Mouse (Mus musculus) T-helper 2 cell (primary cell): ENCODE measurements around the gene Lmntd2.

Experiments
- in situ Hi-C: fragments of 300-600 bp; cut with MboI, MseI; formaldehyde crosslinking; loops from one replicate; pipeline ENCODE4 v1.15.1; 2025; ENCODE audit warnings: high pct_unique_total_duplicates

Lmntd2 gene

GRCm38 (mm10) chr7:141215880-141216733 is 2.2 kb upstream of the Lmntd2 start:
- in situ Hi-C loops, result no loop called here

DNA sequence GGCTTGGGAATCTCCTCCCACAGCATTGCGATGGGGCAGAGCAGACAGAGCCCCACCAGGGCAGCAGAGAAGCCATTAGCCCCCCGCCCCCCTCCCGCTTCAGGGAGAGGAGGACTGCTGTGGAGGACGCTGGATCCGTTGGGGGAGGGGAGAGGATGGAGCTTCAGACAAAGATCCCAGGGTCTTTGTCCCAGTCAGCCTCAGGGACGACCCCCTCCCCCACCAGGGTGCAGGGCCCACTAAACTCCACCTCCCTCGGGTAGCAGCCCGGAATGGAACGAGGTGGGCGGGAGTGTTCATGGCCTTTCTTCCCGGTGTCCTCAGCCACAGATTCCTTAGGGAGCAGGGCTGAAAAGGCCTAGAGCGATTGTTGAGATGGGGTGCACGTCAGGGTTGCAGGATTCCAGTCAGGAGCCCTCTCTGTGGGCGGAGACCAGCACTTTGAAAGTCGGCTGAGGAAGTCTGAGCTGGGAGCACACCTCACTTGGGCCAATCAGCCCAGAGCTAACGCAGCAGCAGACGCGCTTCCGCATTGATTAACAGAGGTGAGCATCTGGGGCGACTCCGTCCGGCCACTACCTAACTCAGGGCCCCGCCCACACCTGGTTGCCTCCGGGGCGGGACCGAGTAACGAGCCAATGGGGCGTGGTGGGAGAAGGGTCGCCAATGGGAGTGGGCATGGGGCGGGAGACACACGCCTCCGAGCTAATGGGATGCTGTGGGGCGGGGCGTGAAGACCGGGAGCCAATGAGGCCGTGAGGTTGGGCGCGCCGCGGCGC is 1.4 kb upstream of the Lmntd2 start, which contains the start of gene Rassf7:
Gene Rassf7, plus strand, starts transcription at position 760 of the 779 bp plus-strand sequence.
- in situ Hi-C loops, result no loop called here

DNA sequence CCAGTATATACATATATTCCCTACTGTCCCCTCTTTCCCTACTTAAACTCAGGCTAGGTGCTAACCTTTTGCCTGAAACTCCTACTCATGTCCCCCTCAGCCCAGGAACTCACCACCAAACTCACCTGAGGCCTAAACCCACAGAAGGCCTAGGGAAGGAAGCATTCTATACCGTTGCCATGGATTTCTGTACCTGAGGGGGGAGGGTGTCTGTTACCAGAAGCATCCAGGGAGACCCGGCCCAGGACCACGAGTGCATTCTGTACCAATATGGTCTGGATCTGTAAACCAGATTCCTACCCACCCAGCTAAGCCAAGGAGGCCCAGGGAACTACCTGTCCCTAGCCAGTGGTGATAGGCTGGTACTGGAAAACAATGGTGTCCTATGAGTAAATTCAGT is 430 bp upstream of the Lmntd2 start:
- in situ Hi-C loops, result loop anchor here (5.0 kb wide), 1 partner anchor 62 kb away; no protein-coding TSS in a partner anchor

GRCm38 (mm10) chr7:141213133-141213532 is 747 bp downstream of the Lmntd2 start:
- in situ Hi-C loops, result loop anchor here (5.0 kb wide), 1 partner anchor 61 kb away; no protein-coding TSS in a partner anchor

- in situ Hi-C loops, result loop anchor here (5.0 kb wide), 1 partner anchor 58 kb away; no protein-coding TSS in a partner anchor
These were observed 3.2 kb downstream of the Lmntd2 start for GRCm38 (mm10) chr7:141210606-141211131.

GRCm38 (mm10) chr7:141210137-141210536 is 3.7 kb downstream of the Lmntd2 start:
- in situ Hi-C loops, result loop anchor here (5.0 kb wide), 1 partner anchor 58 kb away; no protein-coding TSS in a partner anchor

DNA sequence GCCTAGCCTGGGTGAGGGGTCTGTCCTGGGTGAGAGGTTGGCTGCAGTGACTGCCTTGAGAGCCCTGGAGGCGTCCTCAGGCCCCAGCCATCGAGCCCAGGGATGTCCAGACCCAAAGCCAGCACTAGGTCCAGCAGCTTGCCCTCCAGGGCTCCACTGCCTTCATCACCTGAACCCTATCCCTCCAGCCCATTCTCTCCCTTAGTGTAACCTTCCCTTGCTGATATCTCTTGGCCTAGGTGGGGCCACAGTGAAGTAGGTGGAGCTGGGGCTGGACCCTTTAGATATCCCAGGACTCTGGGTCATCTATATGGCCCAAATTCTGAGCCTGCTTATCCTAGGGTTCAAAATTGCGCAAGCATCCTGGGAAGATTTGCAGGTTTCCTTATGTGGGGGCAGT is 4.4 kb downstream of the Lmntd2 start:
- in situ Hi-C loops, result no loop called here

GRCm38 (mm10) chr7:141206182-141206937 is 7.5 kb downstream of the Lmntd2 start:
- in situ Hi-C loops, result no loop called here

DNA sequence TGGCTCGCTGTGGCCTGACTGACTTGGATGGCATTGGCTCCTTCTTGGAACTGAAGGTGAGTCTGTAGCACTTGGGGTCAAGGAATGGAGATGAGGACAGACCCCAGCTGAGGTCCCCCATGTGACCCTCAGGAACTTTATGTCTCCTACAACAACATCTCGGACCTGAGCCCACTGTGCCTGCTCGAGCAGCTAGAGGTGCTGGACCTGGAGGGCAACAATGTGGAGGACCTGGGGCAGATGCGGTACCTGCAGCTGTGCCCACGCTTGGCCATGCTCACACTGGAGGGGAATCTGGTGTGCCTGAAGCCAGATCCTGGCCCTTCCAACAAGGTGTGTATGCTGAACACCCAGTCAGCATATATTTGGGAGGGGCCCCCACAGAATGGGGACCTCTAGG is 8.4 kb downstream of the Lmntd2 start:
- in situ Hi-C loops, result no loop called here

- in situ Hi-C loops, result no loop called here
These were observed 9.3 kb downstream of the Lmntd2 start for GRCm38 (mm10) chr7:141204546-141204945.

DNA sequence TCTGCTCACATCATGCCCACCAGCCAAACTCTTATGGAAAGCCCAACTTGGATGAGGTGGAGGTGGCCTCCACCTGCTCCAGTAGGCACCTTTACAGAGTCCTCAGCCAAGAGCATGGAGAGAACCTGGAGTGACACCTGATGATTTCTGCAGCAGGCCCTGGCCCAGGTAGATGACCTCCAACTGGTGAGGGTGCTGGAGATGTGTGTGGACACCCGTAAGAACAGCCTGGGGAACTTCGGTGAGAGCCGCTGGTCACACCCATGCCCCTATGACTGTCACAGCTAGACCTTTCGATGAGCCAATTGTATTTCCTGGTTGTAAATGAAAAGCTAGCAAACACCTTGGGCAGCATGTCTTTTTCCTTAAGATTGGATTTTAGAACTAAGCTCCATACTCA is 15.8 kb downstream of the Lmntd2 start:
- in situ Hi-C loops, result no loop called here

- in situ Hi-C loops, result no loop called here
These were observed 17.1 kb downstream of the Lmntd2 start for GRCm38 (mm10) chr7:141196619-141197282.

DNA sequence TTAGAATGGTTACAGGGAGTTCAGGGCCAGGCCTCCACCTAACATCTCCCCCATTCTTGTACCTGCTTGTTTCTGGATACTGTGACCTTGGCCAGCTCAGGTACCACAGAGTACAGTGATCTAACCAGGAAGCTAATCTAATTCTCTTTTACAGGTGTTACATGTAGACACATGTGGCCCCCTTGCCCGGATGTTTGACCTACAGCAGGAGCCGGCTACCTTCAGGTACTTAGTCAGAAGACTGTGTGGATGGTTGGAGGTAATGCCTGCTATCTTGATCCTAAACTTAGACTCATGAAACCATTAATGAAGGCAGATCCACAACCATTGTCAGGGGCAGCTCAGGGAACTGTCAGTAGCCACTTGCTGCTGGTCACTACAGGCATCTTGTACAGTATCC is 18.1 kb downstream of the Lmntd2 start:
- in situ Hi-C loops, result no loop called here

DNA sequence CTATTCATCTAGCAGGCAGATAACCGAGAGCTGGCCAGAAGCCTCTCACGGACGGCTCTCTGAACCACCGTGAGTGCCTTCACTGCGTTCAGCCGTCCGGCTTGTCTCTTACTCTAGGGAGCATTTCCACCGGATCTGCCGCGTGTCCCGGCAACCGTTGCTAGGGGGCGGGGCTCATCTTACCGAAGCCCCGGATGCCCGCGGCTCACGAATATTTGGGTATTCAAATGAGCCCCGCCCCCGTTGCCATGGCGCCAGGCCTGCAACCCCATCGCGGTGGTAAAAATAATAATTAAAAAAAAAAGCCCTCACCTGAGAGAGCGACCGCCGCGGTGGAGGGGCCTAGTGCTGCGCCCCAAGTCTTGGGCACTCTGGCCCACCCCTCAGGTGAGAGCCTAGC is 19.1 kb downstream of the Lmntd2 start:
- in situ Hi-C loops, result no loop called here

DNA sequence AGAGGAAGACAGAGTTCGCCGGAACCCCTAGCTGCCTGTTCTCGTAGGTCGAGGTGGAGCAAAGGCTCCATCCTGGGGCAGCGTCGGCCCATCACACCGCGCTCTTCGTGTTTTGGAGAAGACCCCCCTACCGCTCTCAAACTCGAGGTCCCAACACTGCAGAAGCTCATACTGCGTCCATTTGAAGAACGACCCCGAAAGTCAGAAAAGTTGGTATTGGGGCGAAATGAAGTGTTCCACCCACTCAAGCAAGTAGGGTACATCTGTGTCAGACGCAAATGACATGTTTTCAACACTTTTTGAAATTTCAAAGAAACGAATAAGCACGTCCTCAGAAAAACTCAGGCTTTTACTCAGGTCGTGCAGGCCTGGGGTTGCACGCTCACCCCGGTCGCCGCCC is 19.5 kb downstream of the Lmntd2 start:
- in situ Hi-C loops, result no loop called here

DNA sequence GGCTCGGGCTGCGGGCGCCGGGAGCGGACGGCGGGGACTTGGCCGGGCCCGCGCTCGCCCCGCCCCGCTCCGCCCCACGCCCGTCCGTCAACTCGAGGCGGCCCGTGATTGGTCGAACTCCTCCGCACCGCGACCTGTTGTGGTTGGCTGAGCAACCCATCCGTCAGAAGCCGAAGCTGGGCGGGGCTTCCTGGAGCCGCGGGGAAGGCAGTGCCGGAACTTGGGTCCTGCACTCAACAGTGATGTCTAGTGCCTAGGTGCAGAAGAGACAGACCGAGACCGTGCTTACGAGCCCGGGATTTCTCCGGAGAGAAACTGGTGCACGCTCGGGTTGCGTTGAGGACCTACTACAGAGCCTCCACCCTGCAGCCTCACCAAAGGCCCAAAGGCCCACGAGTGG is 19.9 kb downstream of the Lmntd2 start, which contains the start of the genes Hras and Lrrc56:
Gene Hras, minus strand, starts transcription at position 58 of the 400 bp plus-strand sequence.
Gene Lrrc56, plus strand, starts transcription at position 210 of the 400 bp plus-strand sequence.
- in situ Hi-C loops, result no loop called here

- in situ Hi-C loops, result no loop called here
These were observed 20.5 kb downstream of the Lmntd2 start for GRCm38 (mm10) chr7:141193348-141193856.

GRCm38 (mm10) chr7:141192776-141193347 is 21.0 kb downstream of the Lmntd2 start:
- in situ Hi-C loops, result no loop called here

- in situ Hi-C loops, result no loop called here
These were observed 21.8 kb downstream of the Lmntd2 start for GRCm38 (mm10) chr7:141191796-141192685.
